Mouse (Mus musculus) brain, embryonic 14.5 days (tissue): ENCODE data around the gene Tpcn1.

Experiments used
- CTCF ChIP-seq: fragments of 200-500 bp; IDR thresholded peaks from 2 replicates; pipeline ENCODE4 v1.5.1; 2012; ENCODE audit warnings: inconsistent platforms, mild to moderate bottlenecking, moderate library complexity, borderline replicate concordance; ENCODE audit not compliant: insufficient read depth, insufficient read length; ENCODE audit errors: extremely low read depth
- POLR2A ChIP-seq: fragments of 200-500 bp; IDR thresholded peaks from 2 replicates; pipeline ENCODE4 v1.6.1; 2012; ENCODE audit warnings: mild to moderate bottlenecking, inconsistent platforms, borderline replicate concordance; ENCODE audit not compliant: poor library complexity, insufficient read depth, insufficient read length, severe bottlenecking; ENCODE audit errors: extremely low read depth

DNA sequence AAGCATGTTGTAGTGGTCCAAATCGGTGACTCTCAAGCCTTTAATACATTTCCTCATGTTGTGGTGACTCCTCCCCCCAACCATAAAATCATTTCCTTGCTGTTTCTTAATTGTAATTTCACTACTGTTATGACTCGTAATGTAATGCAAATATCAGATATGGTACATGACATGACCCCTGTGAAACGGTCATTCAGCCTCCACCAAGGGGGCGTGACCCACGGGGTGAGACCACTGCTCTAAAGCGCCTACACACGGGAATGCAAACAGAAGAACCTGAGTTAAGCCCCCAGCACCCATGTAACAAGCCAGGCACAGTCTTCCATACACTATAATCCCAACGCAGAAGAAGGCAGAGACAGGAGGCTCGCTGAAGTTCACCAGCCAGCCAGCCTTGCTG lies 82.7 kb downstream of the Tpcn1 start:
- no peak for TF ChIP-seq POLR2A
- TF ChIP-seq CTCF: no peak
